Mouse (Mus musculus): ENCODE measurements at regions not wholly inside any gene's neighbourhood (a gene's known extent, or its start where the extent isn't known, plus 50 kb on each side); places are given as distances from the start of the nearest gene placed in this dataset.
"Not testable (repeated sequence)": the region's sequence is repeated elsewhere in the genome, so short reads cannot be mapped to it uniquely, and the experiment has no call there.

- in situ Hi-C loops (cut with MboI; ENCODE audit: low pct_unique_long_range_greater_than_20kb in 1 of 2, low sequenced_read_pairs in 2 of 2, unreplicated experiment in 1 of 2) = no loop called here
Observed at GRCm38 (mm10) chr17:41264512-41265222, 329.8 kb upstream of the Cenpq start.

- in situ Hi-C loops (cut with MboI; ENCODE audit: low pct_unique_long_range_greater_than_20kb in 1 of 2, low sequenced_read_pairs in 2 of 2, unreplicated experiment in 1 of 2) = no loop called here
Observed at GRCm38 (mm10) chr17:41261495-41261894, 326.6 kb upstream of the Cenpq start.

GRCm38 (mm10) chr17:41248406-41248805 lies 313.6 kb upstream of the Cenpq start:
- in situ Hi-C loops (cut with MboI; ENCODE audit: low pct_unique_long_range_greater_than_20kb in 1 of 2, low sequenced_read_pairs in 2 of 2, unreplicated experiment in 1 of 2) = no loop called here

- in situ Hi-C loops (cut with MboI; ENCODE audit: low pct_unique_long_range_greater_than_20kb in 1 of 2, low sequenced_read_pairs in 2 of 2, unreplicated experiment in 1 of 2) = no loop called here
Observed at GRCm38 (mm10) chr17:41227128-41228014, 292.5 kb upstream of the Cenpq start.

- in situ Hi-C loops (cut with MboI; ENCODE audit: low pct_unique_long_range_greater_than_20kb in 1 of 2, low sequenced_read_pairs in 2 of 2, unreplicated experiment in 1 of 2) = no loop called here
Observed at GRCm38 (mm10) chr17:41216816-41217215, 282.0 kb upstream of the Cenpq start.

- in situ Hi-C loops (cut with MboI; ENCODE audit: low pct_unique_long_range_greater_than_20kb in 1 of 2, low sequenced_read_pairs in 2 of 2, unreplicated experiment in 1 of 2) = not testable (repeated sequence)
Observed at GRCm38 (mm10) chr17:41199417-41199816, 264.6 kb upstream of the Cenpq start.

GRCm38 (mm10) chr17:41190371-41190770 lies 255.5 kb upstream of the Cenpq start:
- in situ Hi-C loops (cut with MboI; ENCODE audit: low pct_unique_long_range_greater_than_20kb in 1 of 2, low sequenced_read_pairs in 2 of 2, unreplicated experiment in 1 of 2) = not testable (repeated sequence)

GRCm38 (mm10) chr17:41186691-41187090 lies 251.8 kb upstream of the Cenpq start:
- in situ Hi-C loops (cut with MboI; ENCODE audit: low pct_unique_long_range_greater_than_20kb in 1 of 2, low sequenced_read_pairs in 2 of 2, unreplicated experiment in 1 of 2) = not testable (repeated sequence)

- in situ Hi-C loops (cut with MboI; ENCODE audit: low pct_unique_long_range_greater_than_20kb in 1 of 2, low sequenced_read_pairs in 2 of 2, unreplicated experiment in 1 of 2) = no loop called here
Observed at GRCm38 (mm10) chr17:41184751-41185150, 249.9 kb upstream of the Cenpq start.

- in situ Hi-C loops (cut with MboI; ENCODE audit: low pct_unique_long_range_greater_than_20kb in 1 of 2, low sequenced_read_pairs in 2 of 2, unreplicated experiment in 1 of 2) = no loop called here
Observed at GRCm38 (mm10) chr17:41153736-41154453, 219.0 kb upstream of the Cenpq start.

- in situ Hi-C loops (cut with MboI; ENCODE audit: low pct_unique_long_range_greater_than_20kb in 1 of 2, low sequenced_read_pairs in 2 of 2, unreplicated experiment in 1 of 2) = no loop called here
Observed at GRCm38 (mm10) chr17:41152427-41152826, 217.6 kb upstream of the Cenpq start.

- in situ Hi-C loops (cut with MboI; ENCODE audit: low pct_unique_long_range_greater_than_20kb in 1 of 2, low sequenced_read_pairs in 2 of 2, unreplicated experiment in 1 of 2) = no loop called here
Observed at GRCm38 (mm10) chr17:41144523-41144922, 209.7 kb upstream of the Cenpq start.

- in situ Hi-C loops (cut with MboI; ENCODE audit: low pct_unique_long_range_greater_than_20kb in 1 of 2, low sequenced_read_pairs in 2 of 2, unreplicated experiment in 1 of 2) = no loop called here
Observed at GRCm38 (mm10) chr17:41125582-41125981, 190.7 kb upstream of the Cenpq start.

GRCm38 (mm10) chr17:41122939-41123338 lies 188.1 kb upstream of the Cenpq start:
- in situ Hi-C loops (cut with MboI; ENCODE audit: low pct_unique_long_range_greater_than_20kb in 1 of 2, low sequenced_read_pairs in 2 of 2, unreplicated experiment in 1 of 2) = no loop called here

GRCm38 (mm10) chr17:41103980-41104379 lies 169.1 kb upstream of the Cenpq start:
- in situ Hi-C loops (cut with MboI; ENCODE audit: low pct_unique_long_range_greater_than_20kb in 1 of 2, low sequenced_read_pairs in 2 of 2, unreplicated experiment in 1 of 2) = no loop called here

- in situ Hi-C loops (cut with MboI; ENCODE audit: low pct_unique_long_range_greater_than_20kb in 1 of 2, low sequenced_read_pairs in 2 of 2, unreplicated experiment in 1 of 2) = loop anchor here in 1 of 2 experiments (25.0 kb wide), 1 partner anchor 341 kb away; no protein-coding TSS in a partner anchor
Observed at GRCm38 (mm10) chr17:41070874-41071273, 136.0 kb upstream of the Cenpq start.
